Mouse (Mus musculus) hindbrain, embryonic 13.5 days (tissue): ENCODE results near the gene Snx21. TPM values are rescaled to one million over a fixed set of nuclear protein-coding genes. Genes with fewer than 3 reads are reported as not detected.
"Not testable (repeated sequence)": the region's sequence is repeated elsewhere in the genome, so short reads cannot be mapped to it uniquely, and the experiment has no call there.

Experiments used
- ATAC-seq: fragments of 200-750 bp; cut with Nextera tagmentation; 2 replicates; pipeline ENCODE4 v1.8.0; 2017; ENCODE audit warnings: moderate TSS enrichment; ENCODE audit not compliant: low FRiP score
- H3K27ac ChIP-seq: fragments of 300-500 bp; sonication (generic); 2 replicates; pipeline ENCODE4 v1.5.1; 2015; ENCODE audit warnings: inconsistent platforms, mild to moderate bottlenecking, moderate library complexity
- H3K27me3 ChIP-seq: fragments of 300-500 bp; sonication (generic); 2 replicates; pipeline ENCODE4 v1.6.1; 2015; ENCODE audit warnings: mild to moderate bottlenecking, inconsistent platforms
- H3K36me3 ChIP-seq: fragments of 300-500 bp; sonication (generic); 2 replicates; pipeline ENCODE4 v1.6.1; 2015; ENCODE audit warnings: mild to moderate bottlenecking, inconsistent platforms
- H3K4me1 ChIP-seq: fragments of 300-500 bp; sonication (generic); replicated peaks from 2 replicates; pipeline ENCODE4 v1.6.1; 2015; ENCODE audit warnings: inconsistent platforms
- H3K4me2 ChIP-seq: fragments of 300-500 bp; sonication (generic); 2 replicates; pipeline ENCODE4 v1.6.1; 2015; ENCODE audit warnings: inconsistent platforms, mild to moderate bottlenecking, moderate library complexity
- H3K4me3 ChIP-seq: fragments of 300-500 bp; sonication (generic); 2 replicates; pipeline ENCODE4 v1.5.1; 2015; ENCODE audit warnings: mild to moderate bottlenecking, inconsistent platforms
- H3K9ac ChIP-seq: fragments of 300-500 bp; sonication (generic); 2 replicates; pipeline ENCODE4 v1.6.1; 2015; ENCODE audit warnings: mild to moderate bottlenecking, inconsistent platforms
- H3K9me3 ChIP-seq: fragments of 300-500 bp; sonication (generic); 2 replicates; pipeline ENCODE4 v1.6.1; 2016; ENCODE audit warnings: inconsistent platforms
- WGBS: fragments of 180-500 bp; shearing (Covaris S2); methylation state at CpG from one replicate; pipeline ENCODE4 v1.1.7; 2015; 5-methylcytosine and 5-hydroxymethylcytosine counted together
- polyA plus RNA-seq: library from polyadenylated mRNA; unstranded; fragments of >200 nt; fragmentation: Nextera tagmentation; extraction: Ambion mirVana; gene quantifications from 2 replicates; pipeline ENCODE4 v1.2.1, GENCODE M21; 2015

The Snx21 gene
- polyA plus RNA-seq, 1 experiment from 2014 or later = 21.0 TPM

DNA sequence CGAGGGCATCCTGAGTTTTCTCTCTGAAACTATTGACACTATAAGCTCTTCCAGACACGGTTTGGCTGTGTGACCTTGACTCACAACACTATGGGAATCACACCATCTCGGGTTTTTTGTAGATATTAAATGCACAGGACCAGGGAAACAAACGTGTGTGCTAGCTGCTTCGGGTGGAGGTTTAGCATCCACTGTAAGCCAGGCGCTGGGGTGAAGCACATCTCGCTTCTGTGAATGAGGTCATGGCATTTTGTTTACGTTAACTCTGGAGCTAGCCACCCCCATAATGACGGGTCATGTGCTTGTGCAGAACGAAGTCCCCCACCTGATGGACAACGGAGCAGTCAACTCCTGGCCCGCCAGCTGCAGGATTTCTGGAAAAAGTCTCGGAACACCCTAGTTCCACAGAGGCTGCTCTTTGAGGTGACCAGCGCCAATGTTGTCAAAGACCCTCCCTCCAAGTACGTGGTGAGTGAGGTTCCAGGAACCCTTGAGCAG is 814 bp downstream of the Snx21 start:
- H3K27ac ChIP-seq = peak overlapping the region; percentile 69; the same call in 1 of the 2 replicates
- no peaks in the 10 kb centered on the region for H3K9me3 ChIP-seq
- peak overlapping the region; percentile 91 for H3K4me2 ChIP-seq
- WGBS = 10% methylated on average over 15 of the region's 15 CpGs
- H3K9ac ChIP-seq = peak overlapping the region; percentile 82
- peaks cover 33% of the 10 kb centered on the region for H3K4me1 ChIP-seq
- H3K36me3 ChIP-seq = peaks cover 13% of the 10 kb centered on the region
- H3K27me3 ChIP-seq = 0 out of 2 replicates have a peak, but pooled peaks cover 6% of the 10 kb centered on the region
- peak overlapping the region; percentile 66 for H3K4me3 ChIP-seq
- ATAC-seq = no peak; the same call in 1 of the 2 replicates

DNA sequence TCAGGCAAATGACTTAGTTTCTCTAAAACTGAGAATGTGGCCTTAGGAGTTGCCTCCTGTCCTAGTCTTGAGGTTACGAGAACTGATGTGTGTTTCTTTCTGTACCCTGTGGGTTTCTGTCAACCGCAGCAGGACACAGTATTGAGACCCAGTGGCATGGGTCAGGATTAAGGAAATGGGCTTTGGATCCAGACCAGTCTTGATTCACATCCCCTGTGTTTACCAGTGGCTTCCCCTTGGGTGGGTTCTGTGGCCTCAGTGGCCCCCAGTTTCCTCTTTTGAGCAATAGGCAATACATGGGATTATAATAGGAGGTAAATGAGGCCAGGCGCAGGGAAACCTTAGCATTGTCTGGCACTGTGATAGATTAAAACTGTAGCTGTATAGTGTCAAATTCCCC is 1.4 kb downstream of the Snx21 start:
- Histone ChIP-seq H3K27ac (no peak overlapping the region), H3K4me1 (peaks cover 33% of the 10 kb centered on the region), H3K27me3 (0 out of 2 replicates have a peak, but pooled peaks cover 6% of the 10 kb centered on the region), H3K9ac (no peak overlapping the region; the same call in 1 of the 2 replicates), H3K36me3 (peaks cover 19% of the 10 kb centered on the region), H3K4me3 (peak overlapping the region; percentile 66), H3K9me3 (no peaks in the 10 kb centered on the region), H3K4me2 (peak overlapping the region; percentile 91)
- no peak for ATAC-seq
- WGBS = 88% methylated on average over 3 of the region's 3 CpGs

GRCm38 (mm10) chr2:164787779-164788178 is 2.2 kb downstream of the Snx21 start:
- 81% methylated on average over 10 of the region's 10 CpGs for WGBS
- Histone ChIP-seq H3K4me3 (no peak overlapping the region), H3K27me3 (0 out of 2 replicates have a peak, but pooled peaks cover 6% of the 10 kb centered on the region), H3K9ac (no peak overlapping the region), H3K36me3 (peaks cover 27% of the 10 kb centered on the region), H3K9me3 (no peaks in the 10 kb centered on the region), H3K27ac (no peak overlapping the region), H3K4me2 (no peak overlapping the region), H3K4me1 (peaks cover 33% of the 10 kb centered on the region)
- ATAC-seq = no peak

GRCm38 (mm10) chr2:164788411-164788810 is 2.8 kb downstream of the Snx21 start:
- Histone ChIP-seq H3K4me1 (peaks cover 33% of the 10 kb centered on the region), H3K9ac (peak overlapping the region; percentile 35), H3K36me3 (peaks cover 33% of the 10 kb centered on the region), H3K9me3 (no peaks in the 10 kb centered on the region), H3K4me2 (no peak overlapping the region), H3K4me3 (no peak overlapping the region), H3K27me3 (0 out of 2 replicates have a peak, but pooled peaks cover 6% of the 10 kb centered on the region), H3K27ac (no peak overlapping the region)
- WGBS = 75% methylated on average over 4 of the region's 4 CpGs
- ATAC-seq = no peak

DNA sequence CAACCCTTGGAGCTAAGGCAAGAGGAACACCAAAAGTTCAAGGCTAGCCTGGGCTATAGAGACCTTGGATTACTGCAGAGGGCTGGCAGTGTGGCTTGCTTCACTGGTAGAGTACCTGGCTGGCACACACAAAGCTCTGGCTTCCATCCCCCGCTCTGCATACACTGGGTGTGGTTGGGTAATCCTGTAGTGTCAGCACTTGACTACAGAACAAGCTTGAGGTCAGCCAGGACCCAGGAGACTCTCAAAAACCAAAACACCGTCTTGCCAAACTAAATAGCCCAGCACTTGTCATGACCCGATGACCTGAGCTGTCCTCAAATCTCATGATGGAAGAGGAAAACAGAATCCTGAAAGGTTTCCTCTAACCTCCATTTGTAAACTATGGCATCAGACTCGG is 4.8 kb downstream of the Snx21 start:
- 84% methylated on average over 4 of the region's 4 CpGs for WGBS
- Histone ChIP-seq H3K27me3 (no peaks in the 10 kb centered on the region), H3K4me1 (peaks cover 24% of the 10 kb centered on the region), H3K9ac (no peak overlapping the region), H3K27ac (no peak overlapping the region), H3K36me3 (peaks cover 49% of the 10 kb centered on the region), H3K4me2 (no peak overlapping the region), H3K4me3 (no peak overlapping the region), H3K9me3 (no peaks in the 10 kb centered on the region)
- no peak for ATAC-seq

- Histone ChIP-seq H3K4me2 (no peak overlapping the region), H3K4me3 (no peak overlapping the region), H3K36me3 (peaks cover 63% of the 10 kb centered on the region), H3K4me1 (peaks cover 13% of the 10 kb centered on the region), H3K27me3 (no peaks in the 10 kb centered on the region), H3K27ac (peak overlapping the region; percentile 30; the same call in 1 of the 2 replicates), H3K9me3 (no peaks in the 10 kb centered on the region), H3K9ac (no peak overlapping the region)
- WGBS = 88% methylated on average over 18 of the region's 18 CpGs
- no peak for ATAC-seq
These were observed 6.2 kb downstream of the Snx21 start for GRCm38 (mm10) chr2:164791841-164792261.

DNA sequence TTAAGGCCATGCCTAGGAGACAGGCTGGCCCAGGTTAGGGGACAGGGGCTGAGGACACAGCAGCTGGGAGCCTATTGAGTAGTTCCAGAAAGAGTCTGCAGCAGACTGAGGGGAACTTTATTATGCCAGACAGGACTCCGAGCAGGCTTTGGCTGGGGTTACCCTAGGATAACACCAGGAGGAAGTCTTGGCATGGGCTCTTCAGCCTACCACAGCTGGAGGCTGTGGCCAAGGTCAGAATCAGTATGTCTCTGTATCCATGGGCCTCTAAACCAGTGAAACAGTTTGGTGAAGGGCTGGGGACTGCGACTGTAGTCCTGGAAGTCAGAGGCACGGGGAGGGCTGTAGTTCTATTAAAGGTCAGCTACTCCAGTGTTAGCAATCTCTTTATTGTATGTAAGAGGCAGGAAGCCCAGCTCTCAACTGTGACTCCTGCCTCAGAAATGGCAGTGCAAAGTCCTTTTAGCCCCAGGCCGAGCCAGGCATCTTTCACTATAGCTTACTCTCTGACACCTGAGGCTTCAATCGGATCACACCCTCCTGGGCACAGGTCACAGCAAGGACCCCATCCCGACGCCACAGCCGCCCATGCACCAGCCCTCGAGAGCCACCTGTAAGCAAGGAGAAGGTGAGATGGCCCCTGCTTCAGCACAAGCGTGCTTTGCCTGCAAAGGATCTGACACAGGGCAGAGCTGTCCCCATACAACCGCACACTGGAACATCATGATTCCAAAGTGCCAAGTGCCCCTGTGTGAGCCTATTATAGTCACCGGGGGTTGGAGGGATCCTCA is 7.0 kb downstream of the Snx21 start:
- Histone ChIP-seq H3K36me3 (peaks cover 68% of the 10 kb centered on the region), H3K9ac (no peak overlapping the region; the same call in 1 of the 2 replicates), H3K4me1 (peaks cover 8% of the 10 kb centered on the region; the same call in 1 of the 2 replicates), H3K27ac (no peak overlapping the region), H3K4me2 (no peak overlapping the region), H3K9me3 (no peaks in the 10 kb centered on the region), H3K4me3 (no peak overlapping the region), H3K27me3 (no peaks in the 10 kb centered on the region)
- no peak for ATAC-seq
- WGBS = 94% methylated on average over 12 of the region's 12 CpGs

DNA sequence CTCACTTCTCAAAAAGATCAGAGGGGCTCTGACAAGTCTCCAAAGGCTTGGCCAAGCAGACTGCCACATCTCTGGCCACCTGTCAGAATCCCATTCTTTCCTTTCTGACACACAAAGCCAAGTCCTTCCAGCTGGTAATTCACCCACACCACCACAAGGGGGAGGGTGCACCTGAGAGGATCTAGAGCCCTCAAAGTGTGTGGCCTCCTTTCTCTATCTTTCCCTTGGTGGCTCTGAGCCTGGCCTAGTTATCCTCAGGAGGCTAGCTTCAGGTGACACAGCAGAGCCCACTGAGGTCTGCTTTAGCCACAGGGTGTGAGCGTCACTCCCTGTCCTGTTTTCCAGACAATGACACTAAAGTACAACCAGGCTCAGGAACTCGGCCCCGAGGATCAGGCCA is 7.6 kb downstream of the Snx21 start:
- Histone ChIP-seq H3K4me3 (no peak overlapping the region), H3K36me3 (peaks cover 75% of the 10 kb centered on the region)
- WGBS = 86% methylated on average over 3 of the region's 3 CpGs

DNA sequence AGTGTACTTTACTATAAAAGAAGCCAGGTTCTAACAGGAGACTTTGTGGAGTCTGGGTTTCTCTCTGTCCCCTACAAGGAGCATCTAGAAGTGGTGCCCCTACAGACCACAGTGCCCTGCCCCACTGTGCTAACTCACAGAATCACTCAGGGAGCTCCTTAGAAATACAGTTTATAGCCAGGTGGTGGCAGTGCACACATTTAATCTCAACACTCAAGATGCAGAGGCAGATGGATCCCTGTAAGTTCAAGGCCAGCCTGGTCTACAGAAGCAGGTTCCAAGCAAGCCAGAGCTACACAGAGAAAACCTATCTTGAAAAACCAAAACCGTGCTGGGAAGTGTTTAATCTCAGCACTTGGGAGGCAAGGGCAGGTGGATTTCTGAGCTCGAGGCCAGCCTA is 8.1 kb downstream of the Snx21 start:
- Histone ChIP-seq H3K27ac (no peak overlapping the region), H3K4me2 (no peak overlapping the region), H3K36me3 (peaks cover 79% of the 10 kb centered on the region), H3K27me3 (no peaks in the 10 kb centered on the region), H3K4me1 (no peaks in the 10 kb centered on the region), H3K4me3 (no peak overlapping the region), H3K9me3 (no peaks in the 10 kb centered on the region), H3K9ac (no peak overlapping the region)
- WGBS = 93% methylated on average over 2 of the region's 2 CpGs
- ATAC-seq = no peak

More for the DNA sequence above, 7.6 kb downstream of the Snx21 start:
- Histone ChIP-seq H3K4me2 (no peak overlapping the region), H3K9me3 (no peaks in the 10 kb centered on the region), H3K27ac (no peak overlapping the region), H3K9ac (no peak overlapping the region), H3K27me3 (no peaks in the 10 kb centered on the region), H3K4me1 (peaks cover 4% of the 10 kb centered on the region; the same call in 1 of the 2 replicates)
- no peak for ATAC-seq

GRCm38 (mm10) chr2:164794293-164794692 is 8.7 kb downstream of the Snx21 start:
- no peaks in the 10 kb centered on the region for H3K27me3 ChIP-seq
- H3K36me3 ChIP-seq = peaks cover 82% of the 10 kb centered on the region
- H3K4me1 ChIP-seq = no peaks in the 10 kb centered on the region
- H3K4me2 ChIP-seq = no peak overlapping the region
- no peaks in the 10 kb centered on the region for H3K9me3 ChIP-seq
- no peak overlapping the region for H3K9ac ChIP-seq
- ATAC-seq = peak; percentile 64; the same call in 1 of the 2 replicates
- no peak overlapping the region for H3K4me3 ChIP-seq
- WGBS = 36% methylated on average over 5 of the region's 5 CpGs
- no peak overlapping the region for H3K27ac ChIP-seq

GRCm38 (mm10) chr2:164795868-164796267 is 10.2 kb downstream of the Snx21 start:
- Histone ChIP-seq H3K36me3 (peaks cover 91% of the 10 kb centered on the region), H3K4me3 (no peak overlapping the region), H3K27me3 (no peaks in the 10 kb centered on the region), H3K4me1 (no peaks in the 10 kb centered on the region), H3K4me2 (no peak overlapping the region), H3K27ac (no peak overlapping the region), H3K9me3 (no peaks in the 10 kb centered on the region), H3K9ac (no peak overlapping the region)
- WGBS = 87% methylated on average over 4 of the region's 4 CpGs
- ATAC-seq = no peak

- not testable (repeated sequence) for H3K27me3 ChIP-seq, H3K27ac ChIP-seq, H3K9ac ChIP-seq, H3K4me3 ChIP-seq, H3K9me3 ChIP-seq, H3K4me2 ChIP-seq, ATAC-seq
- Histone ChIP-seq H3K36me3 (peaks cover 78% of the 10 kb centered on the region), H3K4me1 (peaks cover 16% of the 10 kb centered on the region)
- WGBS = 84% methylated on average over 6 of the region's 6 CpGs
These were observed 12.9 kb downstream of the Snx21 start for GRCm38 (mm10) chr2:164798554-164798953.
